Mouse (Mus musculus): ENCODE measurements around the gene Nmt2. TPM values are rescaled to one million over a fixed set of nuclear protein-coding genes. Genes with fewer than 3 reads are reported as not detected.

Gene Nmt2
- polyA plus RNA-seq, 1 experiment from 2014 or later, result 65.3 TPM

DNA sequence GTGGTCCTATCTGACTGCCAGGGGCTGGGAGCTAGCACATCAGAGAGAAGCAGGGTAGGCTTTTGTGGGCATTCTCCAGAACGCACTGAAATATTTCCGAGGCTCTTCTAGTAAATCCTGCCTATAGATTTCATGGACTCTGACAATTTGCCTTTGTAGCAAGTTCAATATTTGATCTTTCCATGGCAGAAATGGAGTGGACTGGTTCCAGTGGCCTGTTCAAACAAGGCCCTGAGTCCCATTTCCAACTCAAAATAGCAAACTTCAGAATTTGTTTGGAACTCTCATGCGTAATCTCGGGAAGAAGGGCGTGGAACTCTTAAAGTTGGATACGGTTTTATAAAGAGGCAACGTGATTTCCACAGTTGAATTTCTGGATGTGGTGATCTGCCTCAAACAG, 11.8 kb downstream of the Nmt2 start:
- H3K27me3 ChIP-seq (ENCODE audit: control insufficient read depth, insufficient read depth, low read length), result no peaks in the 10 kb centered on the region
- no peak overlapping the region for H3K4me2 ChIP-seq (ENCODE audit: low read depth, low read length, severe bottlenecking)
- no peaks in the 10 kb centered on the region for H3K36me3 ChIP-seq (ENCODE audit: control insufficient read depth, insufficient read depth, low read length)
- no peaks in the 10 kb centered on the region for H3K4me1 ChIP-seq (replicated peaks; ENCODE audit: control insufficient read depth, insufficient read depth, low read length)
- DNase-seq (ENCODE audit: low spot score) (no peak), ATAC-seq (replicated peaks; ENCODE audit: low FRiP score) (no peak)
- no peak overlapping the region for H3K4me3 ChIP-seq (ENCODE audit: low read depth, low read length)
- H3K27ac ChIP-seq (ENCODE audit: low read depth, low read length), result no peak overlapping the region
- no peaks in the 10 kb centered on the region for H3K9me3 ChIP-seq (ENCODE audit: control insufficient read depth, low read length)
- no peak overlapping the region for H3K9ac ChIP-seq (ENCODE audit: low read length)
- WGBS, result 95% methylated on average over 7 of the region's 7 CpGs

DNA sequence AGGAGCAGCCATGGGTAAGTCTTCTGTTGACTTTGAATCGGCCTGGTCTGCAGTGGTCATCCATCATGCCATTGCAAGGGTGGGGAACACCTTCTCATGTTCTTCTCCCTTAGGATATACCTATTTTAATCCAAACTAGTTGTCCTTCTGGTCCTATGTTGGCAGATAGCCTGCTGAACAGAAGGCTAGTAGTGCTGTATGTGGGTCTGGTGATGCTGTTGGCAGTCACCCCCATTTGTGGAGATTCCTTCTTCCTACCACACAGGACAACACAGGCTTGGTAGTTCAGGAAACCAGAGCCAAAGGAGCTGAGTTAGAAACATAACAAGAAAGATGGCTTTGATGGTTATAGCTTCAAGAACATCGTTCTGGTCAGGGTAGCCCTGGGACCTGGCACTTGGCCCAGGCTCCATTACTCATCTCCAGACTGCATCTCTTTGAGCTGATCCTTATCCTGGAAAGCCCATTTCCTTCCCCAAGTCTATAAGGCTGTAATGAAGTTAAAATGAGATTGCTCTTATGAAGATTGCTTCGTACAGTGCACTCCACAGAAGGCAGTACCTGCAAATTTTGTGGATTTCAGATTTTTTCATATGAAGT, 21.5 kb downstream of the Nmt2 start:
- Histone ChIP-seq H3K27me3 (ENCODE audit: control insufficient read depth, insufficient read depth, low read length) (no peaks in the 10 kb centered on the region), H3K9me3 (ENCODE audit: control insufficient read depth, low read length) (no peaks in the 10 kb centered on the region), H3K4me2 (ENCODE audit: low read depth, low read length, severe bottlenecking) (no peak overlapping the region), H3K4me3 (ENCODE audit: low read depth, low read length) (no peak overlapping the region), H3K9ac (ENCODE audit: low read length) (no peak overlapping the region), H3K27ac (ENCODE audit: low read depth, low read length) (no peak overlapping the region), H3K36me3 (ENCODE audit: control insufficient read depth, insufficient read depth, low read length) (peaks cover 6% of the 10 kb centered on the region; the same call in 1 of the 2 replicates), H3K4me1 (replicated peaks; ENCODE audit: control insufficient read depth, insufficient read depth, low read length) (no peaks in the 10 kb centered on the region)
- DNase-seq (ENCODE audit: low spot score), result no peak
- ATAC-seq (replicated peaks; ENCODE audit: low FRiP score), result no peak
- 85% methylated on average over 3 of the region's 3 CpGs for WGBS

DNA sequence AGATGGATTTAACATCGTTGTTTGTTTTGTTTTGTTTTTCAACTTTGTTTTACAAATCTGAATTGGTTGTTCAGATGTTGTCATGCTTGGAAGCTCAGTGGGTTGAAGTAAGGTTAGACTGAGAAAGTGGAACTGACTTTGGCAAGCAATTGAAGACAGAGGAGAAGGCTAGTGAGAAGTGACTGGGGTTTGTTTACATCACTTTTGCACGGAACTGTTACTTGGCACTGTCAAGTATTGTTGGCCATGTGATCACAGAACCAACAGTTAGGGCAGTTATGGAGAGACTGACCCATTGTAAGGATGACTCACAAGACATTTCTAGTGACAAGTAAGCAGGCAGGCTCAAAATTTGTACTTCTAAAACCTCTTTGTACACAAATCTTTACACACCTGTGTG, 39.1 kb downstream of the Nmt2 start:
- H3K27ac ChIP-seq (ENCODE audit: low read depth, low read length), result no peak overlapping the region
- H3K4me2 ChIP-seq (ENCODE audit: low read depth, low read length, severe bottlenecking), result no peak overlapping the region
- H3K4me1 ChIP-seq (replicated peaks; ENCODE audit: control insufficient read depth, insufficient read depth, low read length), result no peaks in the 10 kb centered on the region
- no peak overlapping the region for H3K4me3 ChIP-seq (ENCODE audit: low read depth, low read length)
- 85% methylated on average over 2 of the region's 2 CpGs for WGBS
- H3K9ac ChIP-seq (ENCODE audit: low read length), result no peak overlapping the region
- peaks cover 7% of the 10 kb centered on the region; the same call in 1 of the 2 replicates for H3K36me3 ChIP-seq (ENCODE audit: control insufficient read depth, insufficient read depth, low read length)
- H3K9me3 ChIP-seq (ENCODE audit: control insufficient read depth, low read length), result no peaks in the 10 kb centered on the region
- no peak for ATAC-seq (replicated peaks; ENCODE audit: low FRiP score)
- no peaks in the 10 kb centered on the region for H3K27me3 ChIP-seq (ENCODE audit: control insufficient read depth, insufficient read depth, low read length)
- DNase-seq (ENCODE audit: low spot score), result no peak

DNA sequence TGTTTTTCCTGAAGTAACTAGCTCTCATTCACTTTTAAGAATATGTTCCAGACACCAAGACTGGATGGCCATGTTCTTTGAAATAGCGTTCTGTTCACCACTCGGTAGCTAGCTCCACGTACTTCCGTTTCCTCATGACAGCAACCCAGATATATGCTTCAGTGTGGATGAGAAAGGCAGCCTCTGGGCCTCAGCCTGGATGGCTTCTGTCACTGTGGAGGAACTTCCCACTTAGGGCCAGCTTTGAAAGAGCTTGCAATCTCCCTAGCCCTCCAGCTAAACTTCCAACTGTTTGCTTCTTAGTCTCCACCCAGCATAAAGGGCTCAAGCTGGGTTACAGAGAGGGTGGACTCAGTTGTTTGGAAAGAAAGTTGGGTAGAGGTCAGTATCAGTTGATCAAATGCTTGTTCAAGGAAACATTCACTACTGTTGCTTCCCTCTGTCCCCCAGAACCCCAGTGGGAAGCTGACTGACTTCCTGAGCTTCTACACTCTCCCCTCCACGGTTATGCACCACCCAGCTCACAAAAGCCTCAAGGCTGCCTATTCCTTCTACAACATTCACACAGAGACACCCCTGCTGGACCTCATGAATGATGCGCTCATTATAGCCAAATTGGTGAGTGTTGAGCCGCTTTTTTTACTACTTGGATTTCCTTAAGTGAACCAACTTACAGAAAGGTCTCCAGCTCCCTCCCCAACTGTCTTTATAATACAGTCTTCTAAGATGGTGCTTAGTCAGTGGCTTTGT, 40.5 kb downstream of the Nmt2 start:
- H3K9me3 ChIP-seq (ENCODE audit: control insufficient read depth, low read length), result no peaks in the 10 kb centered on the region
- no peak for ATAC-seq (replicated peaks; ENCODE audit: low FRiP score)
- H3K27me3 ChIP-seq (ENCODE audit: control insufficient read depth, insufficient read depth, low read length), result no peaks in the 10 kb centered on the region

DNA sequence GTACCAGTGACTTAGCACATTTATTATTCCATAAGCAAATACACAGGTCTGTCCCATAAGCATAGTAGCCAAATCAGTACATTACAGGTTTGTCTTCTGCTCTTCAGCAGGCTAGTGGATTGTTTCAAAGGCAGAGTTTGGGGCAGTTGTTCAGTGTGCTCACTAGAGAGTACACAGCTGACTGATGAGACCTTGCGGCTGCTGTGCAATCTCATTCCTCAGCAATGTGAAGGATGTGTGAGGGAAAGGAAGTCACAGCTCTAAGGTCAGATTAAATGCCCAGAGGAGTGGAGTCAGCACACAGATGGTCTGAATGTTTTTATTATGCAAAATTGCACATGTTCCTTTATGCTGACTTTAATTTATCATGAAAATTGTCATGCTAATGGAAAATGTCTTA, 42.5 kb downstream of the Nmt2 start:
- Histone ChIP-seq H3K27me3 (ENCODE audit: control insufficient read depth, insufficient read depth, low read length) (no peaks in the 10 kb centered on the region), H3K9me3 (ENCODE audit: control insufficient read depth, low read length) (no peaks in the 10 kb centered on the region), H3K4me3 (ENCODE audit: low read depth, low read length) (no peak overlapping the region), H3K4me2 (ENCODE audit: low read depth, low read length, severe bottlenecking) (no peak overlapping the region), H3K27ac (ENCODE audit: low read depth, low read length) (no peak overlapping the region), H3K9ac (ENCODE audit: low read length) (no peak overlapping the region), H3K4me1 (replicated peaks; ENCODE audit: control insufficient read depth, insufficient read depth, low read length) (no peaks in the 10 kb centered on the region; the same call in 1 of the 2 replicates), H3K36me3 (ENCODE audit: control insufficient read depth, insufficient read depth, low read length) (peaks cover 9% of the 10 kb centered on the region; the same call in 1 of the 2 replicates)
- DNase-seq (ENCODE audit: low spot score) (no peak), ATAC-seq (replicated peaks; ENCODE audit: low FRiP score) (no peak)
- WGBS, result 85% methylated on average over 1 of the region's 1 CpGs

More for the DNA sequence above, 40.5 kb downstream of the Nmt2 start:
- DNase-seq (ENCODE audit: low spot score), result no peak
- Histone ChIP-seq H3K4me2 (ENCODE audit: low read depth, low read length, severe bottlenecking) (no peak overlapping the region), H3K9ac (ENCODE audit: low read length) (no peak overlapping the region), H3K4me1 (replicated peaks; ENCODE audit: control insufficient read depth, insufficient read depth, low read length) (no peaks in the 10 kb centered on the region), H3K36me3 (ENCODE audit: control insufficient read depth, insufficient read depth, low read length) (peaks cover 9% of the 10 kb centered on the region; the same call in 1 of the 2 replicates), H3K4me3 (ENCODE audit: low read depth, low read length) (no peak overlapping the region), H3K27ac (ENCODE audit: low read depth, low read length) (no peak overlapping the region)
- 88% methylated on average over 7 of the region's 7 CpGs for WGBS

DNA sequence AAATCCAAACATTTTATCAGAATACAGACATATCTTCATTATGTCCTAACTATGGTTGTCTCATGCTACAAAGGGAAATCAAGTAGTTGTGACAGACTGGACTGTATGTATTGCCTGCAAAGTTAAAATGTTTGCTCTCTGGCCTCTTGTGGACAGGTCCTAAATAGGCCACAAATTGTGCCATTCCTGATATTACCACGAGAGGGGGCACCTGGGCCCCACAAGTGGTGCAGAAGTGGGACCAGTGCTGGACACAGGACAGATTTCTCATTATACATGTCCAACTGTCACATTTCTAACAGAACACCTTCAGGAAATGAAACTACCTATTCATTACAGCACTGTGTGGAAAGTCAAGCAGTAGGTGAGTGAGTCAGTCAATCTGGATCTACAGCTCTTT, 43.3 kb downstream of the Nmt2 start:
- peaks cover 9% of the 10 kb centered on the region; the same call in 1 of the 2 replicates for H3K36me3 ChIP-seq (ENCODE audit: control insufficient read depth, insufficient read depth, low read length)
- WGBS, result 50% methylated on average over 1 of the region's 1 CpGs
- no peaks in the 10 kb centered on the region; the same call in 1 of the 2 replicates for H3K4me1 ChIP-seq (replicated peaks; ENCODE audit: control insufficient read depth, insufficient read depth, low read length)
- H3K4me2 ChIP-seq (ENCODE audit: low read depth, low read length, severe bottlenecking), result no peak overlapping the region
- H3K27me3 ChIP-seq (ENCODE audit: control insufficient read depth, insufficient read depth, low read length), result no peaks in the 10 kb centered on the region
- ATAC-seq (replicated peaks; ENCODE audit: low FRiP score) (no peak; the same call in 1 of the 2 replicates), DNase-seq (ENCODE audit: low spot score) (peak; percentile 58)
- no peak overlapping the region for H3K4me3 ChIP-seq (ENCODE audit: low read depth, low read length)
- no peak overlapping the region for H3K9ac ChIP-seq (ENCODE audit: low read length)
- no peak overlapping the region for H3K27ac ChIP-seq (ENCODE audit: low read depth, low read length)
- H3K9me3 ChIP-seq (ENCODE audit: control insufficient read depth, low read length), result no peaks in the 10 kb centered on the region

DNA sequence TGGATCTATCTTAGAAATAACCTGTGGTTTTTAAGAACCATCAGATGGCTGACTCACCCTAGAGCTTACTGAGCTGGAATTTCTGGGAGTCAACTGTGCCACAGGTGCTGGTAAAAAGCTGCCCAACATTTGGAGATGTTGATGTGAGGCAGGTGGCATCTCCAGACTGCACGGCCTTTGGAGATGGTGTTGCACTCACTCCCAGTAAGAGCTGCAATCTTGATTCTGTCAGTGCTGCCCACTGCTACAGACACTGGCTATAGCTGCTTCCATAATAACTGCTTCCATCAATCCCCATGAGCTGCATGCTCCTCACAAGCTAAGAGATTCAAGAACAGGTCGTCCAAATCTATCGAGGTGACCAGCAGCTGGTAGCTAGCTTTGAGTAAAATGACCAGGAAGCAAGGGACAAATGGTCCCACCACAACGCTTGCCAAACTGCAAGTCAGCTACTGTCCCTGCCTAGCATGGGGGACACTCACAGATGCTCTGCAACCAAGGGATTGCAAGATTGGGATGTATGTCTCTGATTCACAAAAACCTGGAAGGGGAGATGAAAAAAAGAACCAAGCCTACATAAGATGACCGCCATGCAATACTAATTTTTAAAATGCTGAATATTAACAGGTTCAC, 47.2 kb downstream of the Nmt2 start:
- no peak overlapping the region for H3K27ac ChIP-seq (ENCODE audit: low read depth, low read length)
- H3K4me2 ChIP-seq (ENCODE audit: low read depth, low read length, severe bottlenecking), result peak overlapping the region; percentile 75; the same call in 1 of the 2 replicates
- ATAC-seq (replicated peaks; ENCODE audit: low FRiP score) (no peak), DNase-seq (ENCODE audit: low spot score) (no peak)
- H3K4me1 ChIP-seq (replicated peaks; ENCODE audit: control insufficient read depth, insufficient read depth, low read length), result peaks cover under 1% of the 10 kb centered on the region; the same call in 1 of the 2 replicates
- peaks cover 2% of the 10 kb centered on the region; the same call in 1 of the 2 replicates for H3K36me3 ChIP-seq (ENCODE audit: control insufficient read depth, insufficient read depth, low read length)
- no peaks in the 10 kb centered on the region for H3K27me3 ChIP-seq (ENCODE audit: control insufficient read depth, insufficient read depth, low read length)
- peak overlapping the region; percentile 62 for H3K4me3 ChIP-seq (ENCODE audit: low read depth, low read length)
- peak overlapping the region; percentile 72 for H3K9ac ChIP-seq (ENCODE audit: low read length)
- 81% methylated on average over 5 of the region's 5 CpGs for WGBS
- no peaks in the 10 kb centered on the region for H3K9me3 ChIP-seq (ENCODE audit: control insufficient read depth, low read length)

DNA sequence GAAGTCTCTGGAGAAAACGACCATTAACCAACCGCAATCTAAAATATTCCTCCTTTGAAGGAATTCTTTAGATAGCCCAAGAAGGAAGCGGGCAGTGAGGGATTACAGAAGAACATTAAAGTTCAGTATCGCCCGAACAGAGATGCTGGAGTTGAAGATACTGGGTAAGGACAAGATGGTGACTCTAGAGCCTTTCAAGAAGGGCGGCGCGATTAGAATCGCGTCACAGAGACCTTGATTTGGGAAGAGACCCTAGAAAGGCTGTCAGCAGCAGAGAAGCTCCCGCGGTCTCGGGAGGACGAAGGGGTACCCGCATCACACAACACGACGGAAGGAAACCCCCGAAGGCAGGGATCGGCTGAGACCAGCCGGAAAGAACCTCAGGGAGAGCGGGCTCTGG, 48.0 kb downstream of the Nmt2 start:
- ATAC-seq (replicated peaks; ENCODE audit: low FRiP score) (no peak), DNase-seq (ENCODE audit: low spot score) (no peak)
- 3% methylated on average over 21 of the region's 21 CpGs for WGBS

More for the DNA sequence above, 48.0 kb downstream of the Nmt2 start:
- Histone ChIP-seq H3K9ac (ENCODE audit: low read length) (peak overlapping the region; percentile 72), H3K27me3 (ENCODE audit: control insufficient read depth, insufficient read depth, low read length) (no peaks in the 10 kb centered on the region; the same call in 1 of the 2 replicates), H3K36me3 (ENCODE audit: control insufficient read depth, insufficient read depth, low read length) (peaks cover 2% of the 10 kb centered on the region; the same call in 1 of the 2 replicates), H3K27ac (ENCODE audit: low read depth, low read length) (no peak overlapping the region), H3K4me2 (ENCODE audit: low read depth, low read length, severe bottlenecking) (peak overlapping the region; percentile 75), H3K9me3 (ENCODE audit: control insufficient read depth, low read length) (no peaks in the 10 kb centered on the region), H3K4me1 (replicated peaks; ENCODE audit: control insufficient read depth, insufficient read depth, low read length) (peaks cover 2% of the 10 kb centered on the region; the same call in 1 of the 2 replicates), H3K4me3 (ENCODE audit: low read depth, low read length) (peak overlapping the region; percentile 62)

All from forebrain, embryonic 11.5 days (tissue).